Mouse (Mus musculus) hindbrain, embryonic 13.5 days (tissue): Measurements from ENCODE around the gene Adam33. TPM values are rescaled to one million over a fixed set of nuclear protein-coding genes. Genes with fewer than 3 reads are reported as not detected.

Experiments used
- ATAC-seq: fragments of 200-750 bp; cut with Nextera tagmentation; 2 replicates; pipeline ENCODE4 v1.8.0; 2017; ENCODE audit warnings: moderate TSS enrichment; ENCODE audit not compliant: low FRiP score
- H3K27ac ChIP-seq: fragments of 300-500 bp; sonication (generic); 2 replicates; pipeline ENCODE4 v1.5.1; 2015; ENCODE audit warnings: inconsistent platforms, mild to moderate bottlenecking, moderate library complexity
- H3K27me3 ChIP-seq: fragments of 300-500 bp; sonication (generic); 2 replicates; pipeline ENCODE4 v1.6.1; 2015; ENCODE audit warnings: mild to moderate bottlenecking, inconsistent platforms
- H3K36me3 ChIP-seq: fragments of 300-500 bp; sonication (generic); 2 replicates; pipeline ENCODE4 v1.6.1; 2015; ENCODE audit warnings: mild to moderate bottlenecking, inconsistent platforms
- H3K4me1 ChIP-seq: fragments of 300-500 bp; sonication (generic); replicated peaks from 2 replicates; pipeline ENCODE4 v1.6.1; 2015; ENCODE audit warnings: inconsistent platforms
- H3K4me2 ChIP-seq: fragments of 300-500 bp; sonication (generic); 2 replicates; pipeline ENCODE4 v1.6.1; 2015; ENCODE audit warnings: inconsistent platforms, mild to moderate bottlenecking, moderate library complexity
- H3K4me3 ChIP-seq: fragments of 300-500 bp; sonication (generic); 2 replicates; pipeline ENCODE4 v1.5.1; 2015; ENCODE audit warnings: mild to moderate bottlenecking, inconsistent platforms
- H3K9ac ChIP-seq: fragments of 300-500 bp; sonication (generic); 2 replicates; pipeline ENCODE4 v1.6.1; 2015; ENCODE audit warnings: mild to moderate bottlenecking, inconsistent platforms
- H3K9me3 ChIP-seq: fragments of 300-500 bp; sonication (generic); 2 replicates; pipeline ENCODE4 v1.6.1; 2016; ENCODE audit warnings: inconsistent platforms
- WGBS: fragments of 180-500 bp; shearing (Covaris S2); methylation state at CpG from one replicate; pipeline ENCODE4 v1.1.7; 2015; 5-methylcytosine and 5-hydroxymethylcytosine counted together
- polyA plus RNA-seq: library from polyadenylated mRNA; unstranded; fragments of >200 nt; fragmentation: Nextera tagmentation; extraction: Ambion mirVana; gene quantifications from 2 replicates; pipeline ENCODE4 v1.2.1, GENCODE M21; 2015

Adam33 gene
- polyA plus RNA-seq, 1 experiment from 2014 or later, result 0.70 TPM

DNA sequence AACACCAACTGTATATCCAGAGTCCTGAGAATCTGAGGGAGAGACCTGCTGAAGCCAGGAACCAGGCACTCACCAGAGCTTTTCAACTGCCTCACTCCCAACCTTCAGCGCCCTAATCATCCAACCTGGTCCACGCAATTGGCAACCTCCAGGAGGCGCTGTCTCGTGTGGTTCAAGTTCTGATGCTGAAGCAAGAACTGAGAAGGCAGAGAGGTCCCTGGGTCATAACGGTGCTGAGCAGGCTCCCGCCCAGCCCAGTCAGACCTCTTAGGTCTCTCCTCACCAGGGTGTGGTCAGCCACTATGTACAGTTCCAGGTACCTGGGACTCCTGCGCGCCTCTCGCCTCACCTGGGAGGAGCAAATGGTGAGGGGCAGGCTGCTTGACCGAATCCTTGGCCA is 8.0 kb downstream of the Adam33 start:
- H3K4me2 ChIP-seq, result peak overlapping the region; percentile 13; the same call in 1 of the 2 replicates
- H3K27me3 ChIP-seq, result peaks cover 65% of the 10 kb centered on the region
- 0 out of 2 replicates have a peak, but pooled peaks have one; percentile 21 for ATAC-seq
- H3K27ac ChIP-seq, result no peak overlapping the region
- 2% methylated on average over 10 of the region's 10 CpGs for WGBS
- H3K9me3 ChIP-seq, result no peaks in the 10 kb centered on the region
- no peak overlapping the region for H3K9ac ChIP-seq
- H3K4me1 ChIP-seq, result peaks cover 37% of the 10 kb centered on the region
- H3K36me3 ChIP-seq, result no peaks in the 10 kb centered on the region
- no peak overlapping the region for H3K4me3 ChIP-seq

DNA sequence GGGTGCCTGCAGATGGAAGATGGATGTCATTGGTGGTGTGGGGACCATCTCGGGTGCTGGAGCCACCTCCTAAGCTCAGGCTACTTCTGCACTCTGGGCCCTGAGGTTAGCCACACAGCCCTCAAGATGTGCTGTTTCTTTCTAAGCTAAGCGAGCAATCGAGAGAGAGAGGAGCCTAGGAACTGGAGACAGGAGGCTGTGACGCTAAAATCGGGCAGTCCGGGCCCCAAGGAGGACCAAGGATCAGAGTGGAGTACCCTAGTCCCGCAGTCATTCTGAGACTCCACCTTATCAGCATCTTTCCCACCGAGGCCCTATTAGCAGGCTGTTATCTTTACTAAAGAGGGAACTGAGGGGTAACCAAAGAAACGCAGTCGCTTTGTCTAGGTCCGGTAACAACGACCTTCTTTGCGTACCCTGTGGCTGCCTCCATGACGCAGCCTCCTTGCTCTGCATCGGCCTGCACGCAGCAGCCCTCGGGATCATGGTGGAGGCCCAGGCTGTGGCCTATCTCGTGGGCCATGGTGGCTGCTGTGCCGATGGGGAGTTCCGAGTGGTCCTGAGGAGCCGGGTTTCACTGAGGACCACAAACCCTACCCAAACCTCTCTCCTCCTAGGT is 8.9 kb downstream of the Adam33 start:
- no peaks in the 10 kb centered on the region for H3K36me3 ChIP-seq
- H3K9ac ChIP-seq, result peak overlapping the region; percentile 54
- H3K4me2 ChIP-seq, result peak overlapping the region; percentile 54
- no peak overlapping the region for H3K27ac ChIP-seq
- H3K4me3 ChIP-seq, result peak overlapping the region; percentile 36
- 3% methylated on average over 21 of the region's 21 CpGs for WGBS
- peaks cover 68% of the 10 kb centered on the region for H3K27me3 ChIP-seq
- peaks cover 35% of the 10 kb centered on the region for H3K4me1 ChIP-seq
- H3K9me3 ChIP-seq, result no peaks in the 10 kb centered on the region
- ATAC-seq, result peak; percentile 30; the same call in 1 of the 2 replicates

DNA sequence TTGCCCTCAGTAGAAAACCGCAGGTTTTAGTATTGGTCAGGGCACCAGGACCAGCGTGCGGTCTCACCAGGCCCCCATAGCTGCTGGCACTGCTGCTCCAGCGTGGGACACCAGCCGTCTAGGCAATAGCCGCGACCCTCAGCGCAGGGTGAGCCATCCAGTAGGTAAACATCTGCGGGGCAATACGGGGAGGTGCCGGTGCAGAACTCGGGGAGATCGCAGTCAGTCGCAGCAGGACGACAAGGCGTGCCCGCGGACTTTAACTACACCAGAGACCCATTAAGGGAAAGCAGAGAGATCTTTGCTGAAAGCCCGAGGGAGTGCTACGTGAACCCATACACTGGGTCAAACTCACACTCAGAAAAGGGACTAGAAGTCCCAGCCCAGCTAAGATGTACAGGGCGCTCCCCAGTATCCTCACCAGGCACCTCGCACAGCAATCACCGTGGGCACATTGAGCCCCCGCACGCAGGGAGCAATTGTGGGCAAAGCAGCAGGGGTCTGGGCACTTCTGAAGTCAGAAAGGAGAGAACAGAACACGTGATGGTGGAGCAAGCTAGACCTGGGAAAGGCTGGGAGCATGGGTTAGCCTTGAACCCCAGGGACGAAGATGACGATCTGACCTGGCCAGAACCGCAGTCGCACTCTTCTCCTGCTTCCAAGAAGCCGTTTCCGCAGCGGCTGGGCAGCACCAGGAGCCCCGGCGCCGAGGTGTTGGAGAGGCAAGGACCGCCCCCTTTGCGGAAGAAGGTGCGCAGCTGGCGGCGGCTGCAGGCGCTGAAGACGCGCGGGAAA is 9.6 kb downstream of the Adam33 start:
- ATAC-seq, result 0 out of 2 replicates have a peak, but pooled peaks have one; percentile 11
- H3K4me3 ChIP-seq, result peak overlapping the region; percentile 36
- peaks cover 31% of the 10 kb centered on the region for H3K4me1 ChIP-seq
- no peaks in the 10 kb centered on the region for H3K9me3 ChIP-seq
- peak overlapping the region; percentile 54 for H3K4me2 ChIP-seq
- H3K9ac ChIP-seq, result peak overlapping the region; percentile 54; the same call in 1 of the 2 replicates
- H3K36me3 ChIP-seq, result no peaks in the 10 kb centered on the region
- no peak overlapping the region for H3K27ac ChIP-seq
- H3K27me3 ChIP-seq, result peaks cover 68% of the 10 kb centered on the region
- WGBS, result under 1% methylated on average over 45 of the region's 45 CpGs

DNA sequence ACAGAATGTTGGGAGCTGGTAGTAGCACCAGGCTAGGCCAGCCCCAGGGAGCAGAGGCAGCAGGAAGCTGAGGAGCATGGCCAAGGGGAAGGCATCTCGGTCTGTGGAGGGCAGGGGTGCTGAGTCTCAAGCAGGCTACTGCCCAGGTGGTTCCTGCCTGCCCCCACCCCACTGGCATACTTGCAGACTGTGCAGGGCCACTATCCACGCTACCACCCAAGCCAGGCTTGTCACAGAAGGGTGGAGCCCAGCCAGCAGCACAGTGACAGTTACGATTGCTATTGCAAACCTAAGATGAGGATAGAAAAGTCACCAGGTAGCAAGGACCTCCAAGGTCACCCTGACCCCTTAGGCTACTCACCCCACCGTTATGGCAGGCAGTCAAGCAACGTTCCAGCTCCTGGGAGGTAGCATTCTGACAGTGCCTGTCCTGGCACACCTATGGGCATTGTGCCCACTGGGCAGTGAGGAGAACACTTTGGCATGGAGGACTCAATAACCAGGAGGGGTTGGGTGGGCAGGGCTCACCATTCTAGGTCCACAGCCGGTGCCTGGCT is 10.7 kb downstream of the Adam33 start:
- Histone ChIP-seq H3K9me3 (no peaks in the 10 kb centered on the region), H3K4me3 (no peak overlapping the region), H3K9ac (no peak overlapping the region), H3K36me3 (no peaks in the 10 kb centered on the region), H3K4me1 (peaks cover 31% of the 10 kb centered on the region), H3K27me3 (peaks cover 68% of the 10 kb centered on the region), H3K4me2 (no peak overlapping the region), H3K27ac (no peak overlapping the region)
- WGBS, result 66% methylated on average over 6 of the region's 6 CpGs
- ATAC-seq, result no peak

DNA sequence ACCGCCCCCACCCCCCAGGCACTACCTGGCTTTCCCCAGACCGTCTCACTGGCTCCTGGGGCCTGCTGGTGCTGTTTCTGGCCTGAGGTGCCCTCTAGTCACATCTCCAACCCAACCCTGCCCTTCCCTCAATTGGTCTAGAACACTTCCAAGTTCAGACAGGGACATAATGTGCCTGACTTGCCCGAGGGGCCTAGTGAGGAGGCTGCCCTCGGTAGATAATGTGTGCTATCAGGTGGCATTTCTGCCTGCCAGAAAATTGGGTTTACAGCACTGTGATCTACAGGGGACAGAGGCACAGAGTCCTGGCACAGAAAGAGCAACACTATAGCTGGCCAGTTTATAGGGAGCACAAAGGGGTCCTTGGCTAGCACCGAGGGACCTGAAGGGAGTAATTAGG is 11.6 kb downstream of the Adam33 start:
- Histone ChIP-seq H3K4me3 (no peak overlapping the region), H3K27me3 (peaks cover 67% of the 10 kb centered on the region), H3K36me3 (no peaks in the 10 kb centered on the region), H3K4me1 (peaks cover 31% of the 10 kb centered on the region), H3K9me3 (no peaks in the 10 kb centered on the region), H3K4me2 (no peak overlapping the region), H3K9ac (no peak overlapping the region), H3K27ac (no peak overlapping the region)
- 71% methylated on average over 5 of the region's 5 CpGs for WGBS
- ATAC-seq, result no peak

- ATAC-seq, result no peak
- Histone ChIP-seq H3K4me3 (no peak overlapping the region), H3K27me3 (peaks cover 30% of the 10 kb centered on the region), H3K4me2 (no peak overlapping the region), H3K27ac (no peak overlapping the region), H3K4me1 (peaks cover 8% of the 10 kb centered on the region), H3K36me3 (no peaks in the 10 kb centered on the region), H3K9me3 (no peaks in the 10 kb centered on the region), H3K9ac (no peak overlapping the region)
- 84% methylated on average over 2 of the region's 2 CpGs for WGBS
These were observed 17.6 kb downstream of the Adam33 start for GRCm38 (mm10) chr2:131046025-131046424.

DNA sequence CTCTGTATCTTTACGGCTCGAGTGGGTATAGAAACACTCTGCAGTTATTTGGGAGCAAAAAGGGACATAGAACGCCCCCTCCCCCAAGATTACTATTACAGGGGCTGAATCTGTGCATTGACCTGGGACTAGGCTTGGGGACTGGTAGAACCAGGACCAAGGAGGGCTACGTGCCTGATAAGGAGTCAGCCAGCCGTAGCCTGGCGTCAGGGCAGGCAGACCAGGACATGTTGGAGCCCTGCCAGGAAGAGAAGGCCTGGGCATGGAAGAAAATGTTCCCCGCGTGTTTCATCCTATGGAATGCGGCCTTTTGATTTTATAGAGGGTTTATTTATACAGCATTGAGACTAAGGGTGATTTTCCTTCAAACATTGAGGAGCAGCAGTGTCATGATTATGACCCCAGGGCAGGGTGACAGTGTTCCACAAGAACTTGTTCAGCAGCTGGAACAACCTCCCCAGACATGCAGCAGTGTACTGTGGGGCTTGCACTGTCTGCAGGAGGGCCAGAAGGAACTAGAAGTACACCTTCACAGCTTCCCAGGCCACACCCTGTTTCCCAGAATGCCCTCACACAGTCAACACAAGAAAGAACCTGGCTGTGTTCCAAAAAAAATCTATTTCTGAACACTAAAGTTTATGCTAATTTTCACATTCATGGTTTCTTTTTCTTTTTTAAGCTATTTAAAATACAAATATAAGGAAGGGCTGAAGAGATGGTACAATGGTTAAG is 18.5 kb downstream of the Adam33 start:
- Histone ChIP-seq H3K9me3 (no peaks in the 10 kb centered on the region), H3K36me3 (no peaks in the 10 kb centered on the region), H3K27ac (no peak overlapping the region), H3K9ac (no peak overlapping the region), H3K4me1 (peaks cover 17% of the 10 kb centered on the region), H3K4me2 (no peak overlapping the region), H3K4me3 (no peak overlapping the region), H3K27me3 (peaks cover 34% of the 10 kb centered on the region)
- ATAC-seq, result no peak
- whole genome bisulfite sequencing, result 78% methylated on average over 9 of the region's 9 CpGs

DNA sequence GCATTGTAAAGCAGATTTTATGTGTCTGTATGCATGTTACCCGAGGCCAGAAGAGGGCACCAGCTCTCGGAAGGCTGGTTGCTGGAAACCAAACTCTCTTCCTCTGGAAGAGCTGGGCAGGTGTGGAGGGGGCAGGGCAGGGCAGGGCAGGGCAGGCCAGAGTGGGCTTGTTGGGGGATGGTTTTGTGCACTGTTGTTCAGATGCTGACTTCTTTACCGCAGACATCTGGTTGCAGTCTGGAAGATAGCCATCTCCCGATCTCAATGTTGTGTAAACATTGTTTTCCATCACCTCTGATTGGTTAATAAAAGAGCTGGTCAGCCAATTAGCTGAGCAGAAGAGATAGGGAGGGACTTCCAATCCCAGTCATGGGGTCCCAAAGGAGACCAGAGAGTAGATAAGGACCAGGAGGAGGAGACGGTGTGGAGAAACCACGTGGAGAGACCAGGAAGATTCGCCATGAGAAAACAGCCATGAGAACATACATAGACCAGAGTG is 19.2 kb downstream of the Adam33 start:
- no peak overlapping the region for H3K9ac ChIP-seq
- H3K27ac ChIP-seq, result no peak overlapping the region
- no peak for ATAC-seq
- H3K27me3 ChIP-seq, result peaks cover 40% of the 10 kb centered on the region
- peaks cover 22% of the 10 kb centered on the region for H3K4me1 ChIP-seq
- 11% methylated on average over 7 of the region's 7 CpGs for WGBS
- H3K36me3 ChIP-seq, result no peaks in the 10 kb centered on the region
- no peaks in the 10 kb centered on the region for H3K9me3 ChIP-seq
- no peak overlapping the region for H3K4me3 ChIP-seq
- H3K4me2 ChIP-seq, result no peak overlapping the region

DNA sequence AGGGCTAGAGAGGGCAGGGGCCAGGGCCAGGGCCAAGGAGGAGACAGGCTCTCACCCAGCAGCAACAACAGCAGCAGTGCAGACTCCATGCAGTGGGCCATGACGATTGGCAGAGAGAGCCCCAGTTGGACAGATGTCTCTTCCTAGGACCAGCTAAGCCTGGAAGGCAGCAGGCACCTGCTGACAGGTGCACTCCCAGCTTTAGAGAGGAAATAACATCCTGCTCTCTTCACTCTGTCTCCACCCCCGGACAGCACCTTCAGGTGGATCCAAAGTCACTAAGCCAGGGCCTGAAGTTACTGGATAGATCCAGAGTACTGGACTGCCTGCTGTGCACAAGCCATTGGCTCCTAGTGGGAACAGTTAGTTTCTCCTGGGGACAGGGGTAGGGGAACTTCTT is 20.6 kb downstream of the Adam33 start, which contains the start of gene Gfra4:
TSS of gene Gfra4 (minus strand) at position 101 of the 400 bp plus-strand sequence.
- H3K9ac ChIP-seq, result peak within 1 kb of the TSS; percentile 80
- 61% methylated on average over 2 of the region's 2 CpGs for WGBS
- H3K4me2 ChIP-seq, result peak within 1 kb of the TSS; percentile 83
- H3K4me3 ChIP-seq, result peak within 1 kb of the TSS; percentile 61
- no peak for ATAC-seq
- no peaks in the 10 kb centered on the region for H3K36me3 ChIP-seq
- peaks cover 43% of the 10 kb centered on the region for H3K27me3 ChIP-seq
- peaks cover 22% of the 10 kb centered on the region for H3K4me1 ChIP-seq
- no peaks in the 10 kb centered on the region for H3K9me3 ChIP-seq
- no peak within 1 kb of the TSS for H3K27ac ChIP-seq

DNA sequence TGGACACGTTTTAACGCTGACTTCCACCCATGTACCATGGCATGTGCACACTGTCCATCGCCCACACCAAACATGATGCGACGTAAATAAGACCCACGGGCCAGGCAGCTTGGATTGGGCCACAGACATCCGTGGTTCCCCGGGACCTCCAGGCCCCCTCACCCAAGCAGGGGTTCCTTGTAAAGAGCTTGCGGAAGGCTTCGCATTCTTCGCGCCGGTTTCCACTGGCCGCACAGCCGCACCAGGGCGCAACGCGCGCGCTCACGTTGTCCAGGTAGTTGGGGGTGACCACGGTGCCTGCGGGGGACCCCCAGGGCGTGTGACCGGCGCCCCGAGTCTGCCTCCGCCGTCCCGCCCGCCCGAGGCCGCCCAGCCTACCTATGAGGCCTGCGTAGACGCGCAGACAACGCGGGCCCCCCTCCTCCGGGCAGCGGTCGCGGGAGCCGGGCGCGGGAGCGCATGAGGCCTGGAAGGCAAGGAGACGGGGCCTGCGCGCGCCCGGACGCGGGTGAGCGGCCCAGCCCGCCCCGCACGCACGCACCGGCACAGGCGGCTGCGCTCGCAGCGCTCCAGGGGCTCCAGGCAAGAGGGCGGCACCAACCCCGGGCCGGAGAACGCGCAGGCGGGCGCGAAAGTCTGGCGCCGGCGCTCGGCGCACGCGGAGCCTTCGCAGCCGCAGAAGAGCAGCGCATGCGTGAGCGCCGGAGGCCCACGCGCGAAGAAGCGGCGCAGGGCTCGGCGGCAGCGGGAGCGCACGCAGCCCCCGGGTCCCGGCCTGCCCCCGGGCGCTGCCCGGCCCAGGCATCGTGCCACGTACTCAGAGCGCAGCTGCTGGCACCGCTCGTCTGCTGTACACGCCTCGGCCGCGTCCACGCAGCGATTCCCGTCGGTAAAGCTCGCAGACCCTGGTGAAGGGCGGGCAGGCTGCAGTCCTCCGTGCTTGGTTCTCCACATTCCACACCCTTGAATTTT is 22.5 kb downstream of the Adam33 start:
- WGBS, result 3% methylated on average over 110 of the region's 115 CpGs
- Histone ChIP-seq H3K4me2 (peak overlapping the region; percentile 83), H3K9me3 (no peaks in the 10 kb centered on the region), H3K9ac (peak overlapping the region; percentile 80), H3K27ac (peak overlapping the region; percentile 76), H3K4me1 (peaks cover 22% of the 10 kb centered on the region), H3K4me3 (peak overlapping the region; percentile 61), H3K36me3 (no peaks in the 10 kb centered on the region), H3K27me3 (peaks cover 43% of the 10 kb centered on the region)
- peak; percentile 81 for ATAC-seq

GRCm38 (mm10) chr2:131038675-131039074 is 24.9 kb downstream of the Adam33 start:
- Histone ChIP-seq H3K36me3 (no peaks in the 10 kb centered on the region), H3K27me3 (peaks cover 43% of the 10 kb centered on the region), H3K4me3 (no peak overlapping the region), H3K9ac (no peak overlapping the region), H3K27ac (no peak overlapping the region), H3K4me1 (peaks cover 22% of the 10 kb centered on the region), H3K4me2 (no peak overlapping the region), H3K9me3 (0 out of 2 replicates have a peak, but pooled peaks cover 3% of the 10 kb centered on the region)
- ATAC-seq, result no peak
- whole genome bisulfite sequencing, result 87% methylated on average over 5 of the region's 5 CpGs
